Mouse (Mus musculus) lung, embryonic 15.5 days (tissue): Measurements from ENCODE around the gene Sesn3. TPM values are rescaled to one million over a fixed set of nuclear protein-coding genes. Genes with fewer than 3 reads are reported as not detected.

Source experiments
- polyA plus RNA-seq: library from polyadenylated mRNA; unstranded; fragments of >200 nt; fragmentation: Nextera tagmentation; extraction: Ambion mirVana; gene quantifications from 2 replicates; pipeline ENCODE4 v1.2.1, GENCODE M21; 2015

Gene Sesn3
- polyA plus RNA-seq, 1 experiment from 2014 or later: 16.7 TPM

Other genes starting within 250 kb of the Sesn3 start
- 19.1 and 19.6 TPM in 2 replicates for gene Endod1, start 106.4 kb downstream of the Sesn3 start, polyA plus RNA-seq
- 0.26 and 0.31 TPM in 2 replicates for gene Kdm4d, start 225.4 kb downstream of the Sesn3 start, polyA plus RNA-seq
- gene Cwc15, start 225.6 kb downstream of the Sesn3 start, polyA plus RNA-seq: 149 and 150 TPM in 2 replicates